Mouse (Mus musculus): ENCODE measurements at regions not wholly inside any gene's neighbourhood (a gene's known extent, or its start where the extent isn't known, plus 50 kb on each side); places are given as distances from the start of the nearest gene placed in this dataset.

- DNase-seq (ENCODE audit: low read depth) = no peak
Observed at GRCm38 (mm10) chr8:26526474-26527185, 407.3 kb downstream of the Gm45692 start.

- no peak for DNase-seq (ENCODE audit: low read depth)
Observed at GRCm38 (mm10) chr8:26527186-26527580, 407.8 kb downstream of the Gm45692 start.

GRCm38 (mm10) chr8:26529921-26530320 is 410.6 kb downstream of the Gm45692 start:
- no peak for DNase-seq (ENCODE audit: low read depth)

GRCm38 (mm10) chr8:26533444-26534421 is 414.4 kb downstream of the Gm45692 start:
- no peak for DNase-seq (ENCODE audit: low read depth)

GRCm38 (mm10) chr8:26535816-26536215 is 416.5 kb downstream of the Gm45692 start:
- no peak for DNase-seq (ENCODE audit: low read depth)

GRCm38 (mm10) chr8:26553691-26554090 is 423.4 kb upstream of the Zfp703 start:
- no peak for DNase-seq (ENCODE audit: low read depth)

- no peak for DNase-seq (ENCODE audit: low read depth)
Observed at GRCm38 (mm10) chr8:26559196-26559595, 417.9 kb upstream of the Zfp703 start.

GRCm38 (mm10) chr8:26563151-26563550 is 414.0 kb upstream of the Zfp703 start:
- DNase-seq (ENCODE audit: low read depth) = no peak

GRCm38 (mm10) chr8:26564254-26564653 is 412.9 kb upstream of the Zfp703 start:
- DNase-seq (ENCODE audit: low read depth) = no peak

GRCm38 (mm10) chr8:26568423-26569060 is 408.6 kb upstream of the Zfp703 start:
- DNase-seq (ENCODE audit: low read depth) = no peak

GRCm38 (mm10) chr8:26588841-26589240 is 388.3 kb upstream of the Zfp703 start:
- no peak for DNase-seq (ENCODE audit: low read depth)

GRCm38 (mm10) chr8:26590591-26591212 is 386.4 kb upstream of the Zfp703 start:
- no peak for DNase-seq (ENCODE audit: low read depth)

- no peak for DNase-seq (ENCODE audit: low read depth)
Observed at GRCm38 (mm10) chr8:26591266-26591665, 385.9 kb upstream of the Zfp703 start.

GRCm38 (mm10) chr8:26593536-26594368 is 383.4 kb upstream of the Zfp703 start:
- DNase-seq (ENCODE audit: low read depth) = no peak

- no peak for DNase-seq (ENCODE audit: low read depth)
Observed at GRCm38 (mm10) chr8:26594369-26594920, 382.7 kb upstream of the Zfp703 start.

GRCm38 (mm10) chr8:26595431-26596018 is 381.6 kb upstream of the Zfp703 start:
- DNase-seq (ENCODE audit: low read depth) = no peak

GRCm38 (mm10) chr8:26596665-26597362 is 380.3 kb upstream of the Zfp703 start:
- no peak for DNase-seq (ENCODE audit: low read depth)

GRCm38 (mm10) chr8:26598520-26598919 is 378.6 kb upstream of the Zfp703 start:
- DNase-seq (ENCODE audit: low read depth) = no peak

- no peak for DNase-seq (ENCODE audit: low read depth)
Observed at GRCm38 (mm10) chr8:26600127-26600526, 377.0 kb upstream of the Zfp703 start.

- DNase-seq (ENCODE audit: low read depth) = no peak
Observed at GRCm38 (mm10) chr8:26608001-26608400, 369.1 kb upstream of the Zfp703 start.

Measured in naive thymus-derived CD4-positive, alpha-beta T cell, adult 2 months (primary cell).